Mouse (Mus musculus) intestine, embryonic 15.5 days (tissue): ENCODE data around the gene Slc29a2. TPM values are rescaled to one million over a fixed set of nuclear protein-coding genes. Genes with fewer than 3 reads are reported as not detected.

ENCODE experiments used
- ATAC-seq: fragments of 200-750 bp; cut with Nextera tagmentation; 2 replicates; pipeline ENCODE4 v1.8.0; 2017; ENCODE audit warnings: moderate TSS enrichment, moderate library complexity
- H3K27ac ChIP-seq: fragments of 300-500 bp; sonication (generic); 2 replicates; pipeline ENCODE4 v1.5.1; 2015; ENCODE audit warnings: mild to moderate bottlenecking, inconsistent platforms
- H3K27me3 ChIP-seq: fragments of 300-500 bp; sonication (generic); replicated peaks from 2 replicates; pipeline ENCODE4 v1.6.1; 2015; ENCODE audit warnings: inconsistent platforms
- H3K36me3 ChIP-seq: fragments of 300-500 bp; sonication (generic); 2 replicates; pipeline ENCODE4 v1.6.1; 2015; ENCODE audit warnings: inconsistent platforms
- H3K4me1 ChIP-seq: fragments of 300-500 bp; sonication (generic); replicated peaks from 2 replicates; pipeline ENCODE4 v1.6.1; 2015; ENCODE audit warnings: inconsistent platforms
- H3K4me2 ChIP-seq: fragments of 300-500 bp; sonication (generic); replicated peaks from 2 replicates; pipeline ENCODE4 v1.6.1; 2015; ENCODE audit warnings: mild to moderate bottlenecking, inconsistent platforms
- H3K4me3 ChIP-seq: fragments of 300-500 bp; sonication (generic); replicated peaks from 2 replicates; pipeline ENCODE4 v1.5.1; 2015; ENCODE audit warnings: inconsistent platforms
- H3K9ac ChIP-seq: fragments of 300-500 bp; sonication (generic); 2 replicates; pipeline ENCODE4 v1.6.1; 2015; ENCODE audit warnings: inconsistent platforms
- H3K9me3 ChIP-seq: fragments of 300-500 bp; sonication (generic); 2 replicates; pipeline ENCODE4 v1.6.1; 2016; ENCODE audit warnings: inconsistent platforms
- WGBS: fragments of 180-500 bp; shearing (Covaris S2); methylation state at CpG from one replicate; pipeline ENCODE4 v1.1.7; 2015; 5-methylcytosine and 5-hydroxymethylcytosine counted together
- polyA plus RNA-seq: library from polyadenylated mRNA; unstranded; fragments of >200 nt; fragmentation: Nextera tagmentation; extraction: Ambion mirVana; gene quantifications from 2 replicates; pipeline ENCODE4 v1.2.1, GENCODE M21; 2015

The Slc29a2 gene
- polyA plus RNA-seq, 1 experiment from 2014 or later = 4.6 TPM

DNA sequence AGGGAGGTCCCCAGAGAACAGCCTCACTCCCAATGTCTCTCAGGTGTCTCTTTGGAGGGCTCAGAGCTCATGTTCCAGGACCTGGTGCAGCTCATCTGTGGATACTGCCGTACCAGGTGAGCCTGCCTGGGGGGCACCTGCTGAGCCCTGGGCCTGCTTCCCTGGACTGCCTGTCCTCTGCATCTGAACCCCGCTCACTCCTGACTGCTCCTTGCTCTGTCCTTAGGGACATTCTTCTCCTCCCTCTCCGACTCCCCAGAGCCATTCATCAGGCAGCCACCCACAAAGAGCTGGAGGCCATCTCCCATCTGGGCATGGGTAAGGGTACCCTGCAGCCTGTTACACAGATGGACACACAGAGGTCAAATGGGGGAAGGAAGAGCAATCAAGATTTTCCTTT, 27.9 kb downstream of the Slc29a2 start:
- Histone ChIP-seq H3K27me3 (peaks cover 19% of the 10 kb centered on the region; the same call in 1 of the 2 replicates), H3K9ac (peak overlapping the region; percentile 26; the same call in 1 of the 2 replicates), H3K27ac (no peak overlapping the region), H3K36me3 (peaks cover 16% of the 10 kb centered on the region; the same call in 1 of the 2 replicates), H3K4me2 (peak overlapping the region; percentile 62), H3K4me1 (peaks cover 17% of the 10 kb centered on the region), H3K4me3 (peak overlapping the region; percentile 37; the same call in 1 of the 2 replicates), H3K9me3 (no peaks in the 10 kb centered on the region)
- WGBS = 69% methylated on average over 3 of the region's 3 CpGs
- ATAC-seq = no peak

DNA sequence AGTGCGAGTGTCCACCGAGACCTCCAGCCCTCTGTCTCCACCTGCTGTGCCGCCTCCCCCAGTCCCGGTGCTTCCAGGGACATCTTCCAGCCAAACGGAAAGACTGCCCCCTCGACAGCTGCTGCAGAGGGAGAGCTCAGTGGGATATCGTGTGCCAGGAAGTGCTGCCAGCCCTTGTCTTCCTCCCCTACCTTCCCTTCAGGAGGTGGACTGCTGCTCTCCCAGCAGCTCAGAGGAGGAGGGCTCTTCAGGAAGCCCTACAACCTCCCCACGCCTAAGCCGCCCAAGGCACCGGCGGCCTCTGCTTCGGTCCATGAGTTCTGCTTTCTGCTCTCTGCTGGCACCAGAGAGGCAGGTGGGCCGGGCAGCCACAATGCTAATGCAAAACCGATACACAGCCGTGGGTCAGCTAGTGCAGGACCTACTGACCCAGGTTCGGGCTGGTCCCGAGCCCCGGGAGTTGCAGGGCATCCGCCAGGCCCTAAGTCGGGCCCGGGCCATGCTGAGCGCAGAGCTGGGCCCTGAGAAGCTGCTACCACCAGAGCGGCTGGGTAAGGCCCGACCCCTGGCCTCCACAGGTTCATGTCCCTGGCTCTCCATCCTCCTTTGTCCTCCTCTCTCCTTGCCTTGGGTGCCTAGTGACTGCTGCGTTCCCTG, 28.6 kb downstream of the Slc29a2 start:
- no peak for ATAC-seq
- Histone ChIP-seq H3K9ac (no peak overlapping the region), H3K27ac (no peak overlapping the region), H3K4me1 (peaks cover 22% of the 10 kb centered on the region), H3K27me3 (peaks cover 19% of the 10 kb centered on the region; the same call in 1 of the 2 replicates), H3K36me3 (peaks cover 10% of the 10 kb centered on the region; the same call in 1 of the 2 replicates), H3K4me2 (0 out of 2 replicates have a peak overlapping the region, but pooled peaks have one; percentile 9), H3K9me3 (no peaks in the 10 kb centered on the region), H3K4me3 (no peak overlapping the region)
- WGBS = 48% methylated on average over 25 of the region's 25 CpGs

DNA sequence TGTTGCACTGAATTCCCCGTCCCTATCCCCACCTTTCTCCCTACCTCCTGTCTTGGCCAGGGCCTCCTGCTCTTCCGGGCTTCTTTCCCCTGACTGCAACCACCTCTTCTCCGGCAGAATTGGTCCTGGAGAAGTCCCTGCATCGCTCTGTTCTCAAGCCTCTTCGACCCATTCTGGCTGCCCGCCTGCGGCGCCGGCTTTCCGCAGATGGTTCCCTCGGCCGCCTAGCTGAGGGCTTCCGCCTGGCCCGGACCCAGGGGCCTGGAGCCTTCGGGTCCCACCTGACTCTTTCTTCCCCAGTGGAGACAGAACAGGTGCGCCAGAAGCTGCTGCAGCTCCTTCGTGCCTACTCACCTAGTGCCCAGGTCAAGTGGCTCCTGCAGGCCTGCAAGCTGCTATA, 29.2 kb downstream of the Slc29a2 start:
- no peaks in the 10 kb centered on the region for H3K9me3 ChIP-seq

GRCm38 (mm10) chr19:5053909-5054308, 30.2 kb downstream of the Slc29a2 start:
- Histone ChIP-seq H3K27me3 (peaks cover 19% of the 10 kb centered on the region; the same call in 1 of the 2 replicates), H3K9ac (no peak overlapping the region), H3K4me2 (no peak overlapping the region), H3K36me3 (0 out of 2 replicates have a peak, but pooled peaks cover 5% of the 10 kb centered on the region), H3K9me3 (no peaks in the 10 kb centered on the region), H3K27ac (no peak overlapping the region), H3K4me1 (peaks cover 28% of the 10 kb centered on the region), H3K4me3 (no peak overlapping the region)
- ATAC-seq = no peak
- 20% methylated on average over 9 of the region's 9 CpGs for WGBS

More for the DNA sequence above, 29.2 kb downstream of the Slc29a2 start:
- no peak for ATAC-seq
- Histone ChIP-seq H3K4me3 (no peak overlapping the region), H3K36me3 (0 out of 2 replicates have a peak, but pooled peaks cover 5% of the 10 kb centered on the region), H3K4me2 (no peak overlapping the region), H3K27ac (no peak overlapping the region), H3K27me3 (peaks cover 19% of the 10 kb centered on the region; the same call in 1 of the 2 replicates), H3K9ac (no peak overlapping the region), H3K4me1 (peaks cover 22% of the 10 kb centered on the region)
- WGBS = 70% methylated on average over 17 of the region's 17 CpGs

- 13% methylated on average over 6 of the region's 6 CpGs for WGBS
- peak; percentile 16; the same call in 1 of the 2 replicates for ATAC-seq
Observed at GRCm38 (mm10) chr19:5056251-5056650, 32.6 kb downstream of the Slc29a2 start.

GRCm38 (mm10) chr19:5057876-5058775, 34.5 kb downstream of the Slc29a2 start:
- 25% methylated on average over 16 of the region's 16 CpGs for WGBS
- Histone ChIP-seq H3K4me3 (no peak overlapping the region), H3K27me3 (peaks cover 10% of the 10 kb centered on the region; the same call in 1 of the 2 replicates), H3K36me3 (no peaks in the 10 kb centered on the region), H3K4me1 (peaks cover 38% of the 10 kb centered on the region), H3K27ac (peak overlapping the region; percentile 71), H3K9ac (no peak overlapping the region), H3K4me2 (peak overlapping the region; percentile 22; the same call in 1 of the 2 replicates), H3K9me3 (no peaks in the 10 kb centered on the region)
- ATAC-seq = no peak

More at GRCm38 (mm10) chr19:5056251-5056650, 32.6 kb downstream of the Slc29a2 start:
- Histone ChIP-seq H3K4me1 (peaks cover 39% of the 10 kb centered on the region), H3K27me3 (peaks cover 19% of the 10 kb centered on the region; the same call in 1 of the 2 replicates), H3K4me2 (peak overlapping the region; percentile 4; the same call in 1 of the 2 replicates), H3K4me3 (no peak overlapping the region), H3K27ac (0 out of 2 replicates have a peak overlapping the region, but pooled peaks have one; percentile 9), H3K36me3 (no peaks in the 10 kb centered on the region), H3K9ac (no peak overlapping the region), H3K9me3 (no peaks in the 10 kb centered on the region)

GRCm38 (mm10) chr19:5058801-5059771, 35.4 kb downstream of the Slc29a2 start:
- H3K27me3 ChIP-seq = 0 out of 2 replicates have a peak, but pooled peaks cover 5% of the 10 kb centered on the region
- whole genome bisulfite sequencing = 14% methylated on average over 10 of the region's 10 CpGs
- H3K4me3 ChIP-seq = no peak overlapping the region
- 0 out of 2 replicates have a peak overlapping the region, but pooled peaks have one; percentile 3 for H3K9ac ChIP-seq
- peak overlapping the region; percentile 22 for H3K4me2 ChIP-seq
- peak overlapping the region; percentile 71 for H3K27ac ChIP-seq
- H3K36me3 ChIP-seq = no peaks in the 10 kb centered on the region
- no peaks in the 10 kb centered on the region for H3K9me3 ChIP-seq
- ATAC-seq = peak; percentile 51
- H3K4me1 ChIP-seq = peaks cover 38% of the 10 kb centered on the region

- H3K9me3 ChIP-seq = no peaks in the 10 kb centered on the region
- H3K4me3 ChIP-seq = no peak overlapping the region
- no peaks in the 10 kb centered on the region for H3K36me3 ChIP-seq
- ATAC-seq = peak; percentile 18
- peak overlapping the region; percentile 71 for H3K27ac ChIP-seq
- H3K4me1 ChIP-seq = peaks cover 44% of the 10 kb centered on the region
- no peaks in the 10 kb centered on the region for H3K27me3 ChIP-seq
- 29% methylated on average over 5 of the region's 5 CpGs for WGBS
- 0 out of 2 replicates have a peak overlapping the region, but pooled peaks have one; percentile 3 for H3K9ac ChIP-seq
- no peak overlapping the region for H3K4me2 ChIP-seq
Observed at GRCm38 (mm10) chr19:5060365-5061330, 37.0 kb downstream of the Slc29a2 start.

DNA sequence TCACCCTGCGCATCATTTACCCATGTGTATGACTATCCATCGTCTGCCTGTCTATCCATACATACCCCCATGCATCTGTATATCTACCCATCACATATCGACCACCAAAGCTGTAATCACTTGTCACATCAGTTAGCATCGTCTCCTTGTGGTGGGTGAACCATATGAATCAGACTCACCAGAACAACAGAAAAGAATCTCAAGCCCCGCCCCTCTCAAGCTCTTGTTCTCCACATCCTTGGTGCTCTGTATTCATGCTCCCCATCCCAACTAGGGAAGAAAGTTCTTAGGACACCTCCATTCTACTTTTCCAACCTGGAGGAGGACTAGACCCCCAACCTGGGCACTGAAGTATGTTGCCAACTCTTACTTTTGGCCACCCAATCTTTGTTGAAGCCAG, 38.4 kb downstream of the Slc29a2 start:
- no peak overlapping the region for H3K4me2 ChIP-seq
- WGBS = 87% methylated on average over 5 of the region's 5 CpGs
- no peak overlapping the region for H3K9ac ChIP-seq
- H3K27me3 ChIP-seq = no peaks in the 10 kb centered on the region
- H3K4me1 ChIP-seq = peaks cover 40% of the 10 kb centered on the region
- no peak overlapping the region for H3K4me3 ChIP-seq
- no peak overlapping the region for H3K27ac ChIP-seq
- ATAC-seq = no peak
- no peaks in the 10 kb centered on the region for H3K36me3 ChIP-seq
- no peaks in the 10 kb centered on the region for H3K9me3 ChIP-seq

- no peaks in the 10 kb centered on the region for H3K36me3 ChIP-seq
- peaks cover 43% of the 10 kb centered on the region for H3K4me1 ChIP-seq
- no peaks in the 10 kb centered on the region for H3K27me3 ChIP-seq
- WGBS = 64% methylated on average over 6 of the region's 6 CpGs
- H3K4me2 ChIP-seq = no peak overlapping the region
- no peak for ATAC-seq
- H3K9me3 ChIP-seq = no peaks in the 10 kb centered on the region
- H3K27ac ChIP-seq = no peak overlapping the region
- no peak overlapping the region for H3K4me3 ChIP-seq
- H3K9ac ChIP-seq = no peak overlapping the region
Observed at GRCm38 (mm10) chr19:5062446-5062845, 38.8 kb downstream of the Slc29a2 start.
